Mouse (Mus musculus): ENCODE measurements around the gene Aldh6a1. TPM values are rescaled to one million over a fixed set of nuclear protein-coding genes. Genes with fewer than 3 reads are reported as not detected.
A peak's percentile ranks its signal among the peaks of the same experiment; 100 is the strongest.

The Aldh6a1 gene
- total and polyA plus RNA-seq, 2 experiments from 2014 or later = 33.9 to 35.9 TPM

- no peaks in the 10 kb centered on the region for H3K9me3 ChIP-seq (ENCODE audit: low read length)
- no peak overlapping the region for H3K9ac ChIP-seq
- H3K4me1 ChIP-seq (ENCODE audit: insufficient read depth) = no peaks in the 10 kb centered on the region
- peak; percentile 77 for TF ChIP-seq CTCF (IDR thresholded peaks at IDR 0.05; ENCODE audit: low read depth)
- no peaks in the 10 kb centered on the region for H3K27me3 ChIP-seq (ENCODE audit: insufficient read depth, low read length)
- no peak overlapping the region for H3K4me3 ChIP-seq (ENCODE audit: low read depth, low read length)
- DNase-seq (peak; percentile 74), ATAC-seq (no peak)
- peaks cover 12% of the 10 kb centered on the region for H3K36me3 ChIP-seq (ENCODE audit: insufficient read depth)
- H3K27ac ChIP-seq (ENCODE audit: low read depth, low read length) = no peak overlapping the region
- WGBS = 2% methylated on average over 1 of the region's 1 CpGs
- H3K4me2 ChIP-seq (ENCODE audit: low read depth) = no peak overlapping the region
These were observed 17.9 kb upstream of the Aldh6a1 start for GRCm38 (mm10) chr12:84468701-84469100.

GRCm38 (mm10) chr12:84462856-84463255 lies 12.1 kb upstream of the Aldh6a1 start:
- 85% methylated on average over 3 of the region's 3 CpGs for WGBS
- Histone ChIP-seq H3K9ac (no peak overlapping the region), H3K27ac (ENCODE audit: low read depth, low read length) (no peak overlapping the region), H3K4me3 (ENCODE audit: low read depth, low read length) (no peak overlapping the region), H3K27me3 (ENCODE audit: insufficient read depth, low read length) (no peaks in the 10 kb centered on the region), H3K4me2 (ENCODE audit: low read depth) (no peak overlapping the region), H3K9me3 (ENCODE audit: low read length) (no peaks in the 10 kb centered on the region), H3K36me3 (ENCODE audit: insufficient read depth) (peaks cover 32% of the 10 kb centered on the region), H3K4me1 (ENCODE audit: insufficient read depth) (no peaks in the 10 kb centered on the region)
- ATAC-seq = no peak
- DNase-seq = no peak
- no peak for TF ChIP-seq CTCF (IDR thresholded peaks at IDR 0.05; ENCODE audit: low read depth)

- Histone ChIP-seq H3K27me3 (ENCODE audit: insufficient read depth, low read length) (no peaks in the 10 kb centered on the region), H3K36me3 (ENCODE audit: insufficient read depth) (peaks cover 31% of the 10 kb centered on the region), H3K9ac (no peak overlapping the region), H3K27ac (ENCODE audit: low read depth, low read length) (no peak overlapping the region), H3K4me2 (ENCODE audit: low read depth) (no peak overlapping the region), H3K4me3 (ENCODE audit: low read depth, low read length) (no peak overlapping the region), H3K4me1 (ENCODE audit: insufficient read depth) (no peaks in the 10 kb centered on the region), H3K9me3 (ENCODE audit: low read length) (no peaks in the 10 kb centered on the region)
- ATAC-seq (no peak), DNase-seq (no peak)
- TF ChIP-seq CTCF (IDR thresholded peaks at IDR 0.05; ENCODE audit: low read depth) = no peak
- 91% methylated on average over 5 of the region's 5 CpGs for WGBS
These were observed 10.6 kb upstream of the Aldh6a1 start for GRCm38 (mm10) chr12:84461416-84461815.

GRCm38 (mm10) chr12:84459845-84460244 lies 9.0 kb upstream of the Aldh6a1 start:
- no peak for ATAC-seq
- Histone ChIP-seq H3K27ac (ENCODE audit: low read depth, low read length) (no peak overlapping the region), H3K27me3 (ENCODE audit: insufficient read depth, low read length) (no peaks in the 10 kb centered on the region), H3K4me2 (ENCODE audit: low read depth) (no peak overlapping the region), H3K36me3 (ENCODE audit: insufficient read depth) (peaks cover 29% of the 10 kb centered on the region), H3K4me1 (ENCODE audit: insufficient read depth) (no peaks in the 10 kb centered on the region), H3K4me3 (ENCODE audit: low read depth, low read length) (no peak overlapping the region), H3K9me3 (ENCODE audit: low read length) (no peaks in the 10 kb centered on the region), H3K9ac (no peak overlapping the region)
- WGBS = 60% methylated on average over 1 of the region's 1 CpGs
- no peak for TF ChIP-seq CTCF (IDR thresholded peaks at IDR 0.05; ENCODE audit: low read depth)
- no peak for DNase-seq

DNA sequence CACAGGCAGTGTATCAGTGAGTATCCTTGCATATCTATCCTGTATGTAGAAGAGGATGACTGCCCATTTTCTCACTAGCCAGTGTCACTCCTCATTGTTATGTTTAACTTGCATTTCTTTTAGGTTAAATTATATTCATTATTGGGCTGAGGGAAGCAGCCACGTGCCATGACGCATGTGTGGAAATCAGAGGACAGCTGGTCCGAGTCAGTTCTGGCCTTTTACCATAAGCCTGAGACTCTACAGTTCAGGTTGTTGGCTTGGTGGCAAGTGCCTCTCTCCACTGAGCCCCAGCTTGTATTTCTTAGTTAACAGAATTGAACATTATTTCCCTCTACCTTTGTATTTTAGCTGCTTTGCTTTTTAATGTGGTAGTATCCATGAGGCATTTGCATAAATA lies 6.1 kb upstream of the Aldh6a1 start:
- no peak for TF ChIP-seq CTCF (IDR thresholded peaks at IDR 0.05; ENCODE audit: low read depth)
- 88% methylated on average over 3 of the region's 3 CpGs for WGBS
- DNase-seq = no peak
- peaks cover 16% of the 10 kb centered on the region for H3K36me3 ChIP-seq (ENCODE audit: insufficient read depth)
- no peak overlapping the region for H3K27ac ChIP-seq (ENCODE audit: low read depth, low read length)
- H3K9me3 ChIP-seq (ENCODE audit: low read length) = no peaks in the 10 kb centered on the region
- no peak overlapping the region for H3K9ac ChIP-seq
- no peaks in the 10 kb centered on the region for H3K27me3 ChIP-seq (ENCODE audit: insufficient read depth, low read length)
- H3K4me2 ChIP-seq (ENCODE audit: low read depth) = no peak overlapping the region
- 0 out of 2 replicates have a peak, but pooled peaks cover 5% of the 10 kb centered on the region for H3K4me1 ChIP-seq (ENCODE audit: insufficient read depth)
- ATAC-seq = no peak
- H3K4me3 ChIP-seq (ENCODE audit: low read depth, low read length) = no peak overlapping the region

DNA sequence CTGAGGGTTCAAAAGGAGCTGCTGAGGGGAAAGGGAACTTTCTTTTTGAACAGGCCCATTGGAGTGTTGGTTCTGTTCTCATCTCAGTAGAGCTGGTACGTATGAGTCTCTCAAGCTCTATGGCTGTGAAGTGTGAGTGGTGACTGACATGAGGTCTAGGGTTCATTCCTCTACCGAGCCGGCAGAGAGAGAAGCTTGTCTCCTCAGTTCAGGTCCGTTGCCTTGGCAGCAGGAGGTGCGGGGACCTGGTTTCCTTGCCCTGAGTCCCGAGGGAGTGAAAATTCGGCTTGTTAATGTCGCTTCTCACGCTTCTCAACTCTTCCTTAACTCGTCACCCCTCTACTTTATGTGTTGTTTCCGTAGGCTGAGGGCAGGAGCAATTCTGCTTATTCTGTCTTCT lies 997 bp upstream of the Aldh6a1 start:
- Histone ChIP-seq H3K9ac (peak overlapping the region; percentile 68), H3K4me2 (ENCODE audit: low read depth) (peak overlapping the region; percentile 91), H3K4me3 (ENCODE audit: low read depth, low read length) (peak overlapping the region; percentile 85), H3K27ac (ENCODE audit: low read depth, low read length) (peak overlapping the region; percentile 80), H3K27me3 (ENCODE audit: insufficient read depth, low read length) (no peaks in the 10 kb centered on the region), H3K36me3 (ENCODE audit: insufficient read depth) (0 out of 2 replicates have a peak, but pooled peaks cover 1% of the 10 kb centered on the region), H3K9me3 (ENCODE audit: low read length) (no peaks in the 10 kb centered on the region), H3K4me1 (ENCODE audit: insufficient read depth) (peaks cover 13% of the 10 kb centered on the region; the same call in 1 of the 2 replicates)
- 2% methylated on average over 11 of the region's 11 CpGs for WGBS
- no peak for TF ChIP-seq CTCF (IDR thresholded peaks at IDR 0.05; ENCODE audit: low read depth)
- peak; percentile 1 for DNase-seq
- no peak for ATAC-seq

DNA sequence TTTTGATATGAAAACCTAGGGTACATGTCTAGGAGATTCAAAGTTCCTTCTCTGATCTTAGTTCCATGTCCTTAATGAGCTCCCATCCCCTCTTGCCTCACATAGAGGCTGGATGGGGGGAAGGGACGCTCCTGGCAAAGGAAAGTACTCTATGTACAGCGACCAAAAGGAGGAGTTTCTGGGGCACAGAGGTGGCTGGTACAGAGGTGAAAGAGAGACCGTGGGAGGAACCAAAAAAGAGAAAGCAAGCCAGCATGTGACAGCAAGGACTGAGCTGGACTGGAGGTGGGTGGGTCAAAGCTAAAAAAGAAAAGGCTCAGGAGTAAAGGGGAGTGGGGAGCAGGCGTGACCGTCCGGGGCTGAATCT lies 470 bp downstream of the Aldh6a1 start:
- ATAC-seq (no peak; the same call in 1 of the 2 replicates), DNase-seq (peak; percentile 25)
- H3K4me3 ChIP-seq (ENCODE audit: low read depth, low read length) = peak overlapping the region; percentile 85
- peak overlapping the region; percentile 65 for H3K4me2 ChIP-seq (ENCODE audit: low read depth)
- H3K4me1 ChIP-seq (ENCODE audit: insufficient read depth) = peaks cover 13% of the 10 kb centered on the region; the same call in 1 of the 2 replicates
- no peaks in the 10 kb centered on the region for H3K36me3 ChIP-seq (ENCODE audit: insufficient read depth)
- no peaks in the 10 kb centered on the region for H3K9me3 ChIP-seq (ENCODE audit: low read length)
- H3K27me3 ChIP-seq (ENCODE audit: insufficient read depth, low read length) = no peaks in the 10 kb centered on the region
- no peak for TF ChIP-seq CTCF (IDR thresholded peaks at IDR 0.05; ENCODE audit: low read depth)
- H3K27ac ChIP-seq (ENCODE audit: low read depth, low read length) = peak overlapping the region; percentile 60
- peak overlapping the region; percentile 51 for H3K9ac ChIP-seq
- WGBS = 0% methylated on average over 6 of the region's 6 CpGs

Data from forebrain, postnatal 0 days (tissue).